Mouse (Mus musculus) thymus, postnatal 10 days (tissue): ENCODE measurements around the gene Pigu.

Experiments used
- DNase-seq, 2 experiments: peaks; one replicate each; pipeline ENCODE4 v3.0.0; 2021; ENCODE audit warnings: low spot score in 2 of 2

The Pigu gene

DNA sequence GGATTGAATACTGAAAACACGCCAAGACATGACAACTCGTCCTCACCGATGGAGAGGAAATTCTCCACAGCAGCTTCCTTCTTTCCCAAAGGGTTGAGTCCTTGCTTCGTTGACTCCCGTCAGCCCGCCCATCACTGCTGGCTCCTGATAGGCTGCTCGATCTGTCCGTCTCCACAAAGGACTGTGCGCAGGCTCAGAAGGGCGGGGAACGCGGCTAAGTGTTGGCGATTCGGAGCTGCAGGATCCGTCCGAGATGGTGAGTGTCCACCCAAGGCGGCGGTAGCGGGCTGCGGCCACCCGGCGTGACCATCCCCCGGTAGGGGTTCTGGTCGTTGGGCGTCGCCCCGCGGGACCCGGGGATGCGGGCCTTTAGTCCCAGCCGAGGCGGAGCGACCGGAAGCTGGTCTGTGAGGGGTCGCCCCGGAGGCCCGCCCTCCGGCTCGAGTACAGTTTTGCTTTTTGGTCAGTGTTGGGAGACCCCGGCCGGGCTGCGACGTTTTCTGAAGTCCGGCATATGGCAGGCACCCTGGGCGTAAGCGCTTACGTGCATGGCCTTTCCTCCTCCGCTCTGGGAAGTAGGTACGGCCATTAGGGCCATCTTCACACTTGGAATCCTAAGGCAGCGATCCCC is 120.8 kb downstream of the Pigu start, which contains the start of gene Dynlrb1:
Gene Dynlrb1 (plus strand): TSS at position 172 of the 631 bp plus-strand sequence.
- peak; percentile 92 to 96 for DNase-seq

DNA sequence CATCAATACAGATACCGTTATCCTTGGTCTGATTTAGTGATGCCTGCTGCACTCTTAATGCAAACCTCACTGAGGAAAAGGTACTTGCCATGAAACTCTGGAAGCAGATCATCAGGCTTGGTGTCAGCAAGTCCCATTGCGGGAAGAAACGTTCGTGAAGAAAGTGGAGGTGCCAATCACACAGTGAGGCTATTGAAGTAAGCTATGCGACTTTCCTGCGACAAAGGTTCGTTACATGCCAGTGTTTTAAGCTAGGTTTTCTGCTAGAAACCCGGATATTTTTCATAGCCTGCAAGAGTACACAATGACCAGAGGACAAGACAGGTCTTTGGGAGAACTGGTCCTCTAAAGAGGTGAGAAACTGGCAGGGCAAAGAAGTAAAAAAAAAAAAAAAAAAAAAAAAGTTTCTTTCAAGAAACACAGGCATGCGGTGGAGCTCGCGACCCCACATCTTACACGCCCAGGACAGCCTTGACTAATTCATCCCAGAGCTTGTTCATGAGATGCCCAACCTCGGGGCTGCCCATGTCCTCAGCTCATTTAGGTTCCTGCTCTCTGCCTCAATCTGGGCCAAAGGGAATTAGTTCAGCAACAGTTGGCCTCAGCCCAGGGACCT is 121.4 kb downstream of the Pigu start:
- DNase-seq = no peak
